Mouse (Mus musculus) yolk sac, embryonic 10.5 days (tissue): ENCODE measurements around the gene Kat2a.

Source experiments
- DNase-seq: peaks from one replicate; pipeline ENCODE4 v3.0.0-alpha.2; 2017; ENCODE audit warnings: low spot score

Kat2a gene

DNA sequence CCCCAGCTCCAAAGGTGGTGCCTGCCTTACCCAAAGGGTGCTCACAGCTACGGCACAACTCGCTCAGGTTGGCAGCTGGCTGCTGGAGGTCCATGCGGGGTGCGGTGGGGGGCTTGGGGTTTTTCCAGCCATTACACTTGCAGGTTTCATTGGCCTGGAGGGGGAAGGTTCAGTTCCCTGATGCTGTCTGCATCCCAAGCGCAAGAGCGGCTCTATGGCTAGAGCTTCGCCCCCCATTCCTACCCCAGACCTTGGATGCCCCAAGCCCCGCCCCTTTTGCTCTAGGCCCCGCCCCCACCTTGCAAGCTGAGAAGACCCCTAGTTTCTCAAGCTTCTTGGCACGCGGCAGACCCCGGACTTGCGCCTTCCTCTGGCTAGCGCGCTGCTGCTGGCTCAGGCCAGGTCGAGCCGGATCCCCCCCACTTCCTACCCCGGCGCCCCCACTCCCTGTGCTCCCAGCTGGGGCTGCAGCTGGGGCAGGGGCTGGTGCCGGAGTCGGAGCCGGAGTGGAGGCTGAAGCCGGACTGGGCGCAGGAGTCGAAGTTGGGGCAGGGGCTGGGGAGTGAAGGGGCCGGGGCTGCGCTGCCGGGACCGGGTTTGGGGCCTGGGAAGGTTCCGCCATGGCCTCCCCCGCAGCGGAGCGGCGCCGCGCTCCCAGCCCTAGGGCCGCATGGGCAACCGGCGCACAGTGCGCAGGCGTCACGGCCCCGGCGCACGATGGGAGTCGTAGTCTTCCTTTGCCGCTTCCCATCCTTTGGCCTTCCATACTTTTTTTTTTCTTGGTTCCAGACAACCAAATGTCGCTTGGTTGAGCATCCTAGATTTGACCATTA lies at the start of gene Kat2a:
Gene Kat2a (minus strand): TSS at position 683 of the 833 bp plus-strand sequence.
- peak; percentile 83 for DNase-seq

DNA sequence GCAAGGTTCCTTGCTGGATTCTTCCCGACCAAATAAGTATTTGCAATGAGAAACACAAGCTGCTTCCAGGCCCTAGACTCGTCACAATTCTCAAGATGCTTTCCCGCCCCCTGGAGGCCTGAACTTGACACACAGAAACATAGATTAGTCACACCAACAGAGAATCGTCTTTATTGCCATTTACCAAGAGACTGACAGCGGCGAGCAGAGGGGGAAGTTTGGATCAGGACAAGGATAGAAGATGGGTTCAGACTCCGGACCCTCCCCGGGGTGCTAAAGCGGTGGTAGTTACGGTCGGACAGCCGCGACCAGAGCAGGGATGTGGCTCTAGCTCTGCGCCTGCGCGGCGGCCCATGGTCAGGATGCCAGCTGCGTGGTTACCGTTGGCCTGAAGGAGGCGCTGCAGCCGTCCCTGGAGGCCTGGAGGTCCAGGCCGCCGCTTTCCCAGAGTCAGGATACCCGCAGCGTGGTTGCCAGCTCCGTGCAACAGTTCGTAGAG lies 49.3 kb upstream of the Kat2a start:
- peak; percentile 72 for DNase-seq

DNA sequence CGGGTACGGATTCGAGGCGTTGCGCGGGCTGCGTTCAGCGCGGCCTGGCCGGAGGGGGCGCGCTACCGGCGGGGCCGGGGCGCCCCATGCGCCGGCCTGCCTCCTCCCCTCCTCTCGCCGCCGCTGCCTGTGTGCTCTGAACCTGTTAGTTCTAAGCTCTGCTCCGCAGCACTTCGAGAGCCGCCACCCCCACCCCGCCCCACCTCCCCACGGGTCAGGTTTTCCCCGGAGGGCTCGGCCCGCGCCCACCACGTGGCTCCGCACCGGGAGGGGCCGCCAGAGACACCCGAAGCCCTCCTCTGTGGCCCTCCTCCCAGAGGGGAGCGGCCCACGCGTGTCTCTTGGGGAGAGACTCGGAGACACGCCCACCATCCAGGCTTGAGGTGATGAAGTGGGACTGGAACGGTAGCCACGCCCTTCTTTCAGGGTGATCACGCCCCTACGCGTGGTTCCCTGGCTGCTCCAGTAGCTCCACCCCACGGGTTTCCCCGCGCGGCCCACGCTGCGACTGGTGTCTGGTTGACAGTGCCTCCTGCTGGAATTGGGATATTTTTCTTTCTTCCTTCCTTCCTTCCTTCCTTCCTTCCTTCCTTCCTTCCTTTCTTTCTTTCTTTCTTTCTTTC lies 47.5 kb upstream of the Kat2a start, which contains the start of gene Kcnh4:
Gene Kcnh4 (minus strand): TSS at position 332 of the 623 bp plus-strand sequence.
- no peak for DNase-seq

DNA sequence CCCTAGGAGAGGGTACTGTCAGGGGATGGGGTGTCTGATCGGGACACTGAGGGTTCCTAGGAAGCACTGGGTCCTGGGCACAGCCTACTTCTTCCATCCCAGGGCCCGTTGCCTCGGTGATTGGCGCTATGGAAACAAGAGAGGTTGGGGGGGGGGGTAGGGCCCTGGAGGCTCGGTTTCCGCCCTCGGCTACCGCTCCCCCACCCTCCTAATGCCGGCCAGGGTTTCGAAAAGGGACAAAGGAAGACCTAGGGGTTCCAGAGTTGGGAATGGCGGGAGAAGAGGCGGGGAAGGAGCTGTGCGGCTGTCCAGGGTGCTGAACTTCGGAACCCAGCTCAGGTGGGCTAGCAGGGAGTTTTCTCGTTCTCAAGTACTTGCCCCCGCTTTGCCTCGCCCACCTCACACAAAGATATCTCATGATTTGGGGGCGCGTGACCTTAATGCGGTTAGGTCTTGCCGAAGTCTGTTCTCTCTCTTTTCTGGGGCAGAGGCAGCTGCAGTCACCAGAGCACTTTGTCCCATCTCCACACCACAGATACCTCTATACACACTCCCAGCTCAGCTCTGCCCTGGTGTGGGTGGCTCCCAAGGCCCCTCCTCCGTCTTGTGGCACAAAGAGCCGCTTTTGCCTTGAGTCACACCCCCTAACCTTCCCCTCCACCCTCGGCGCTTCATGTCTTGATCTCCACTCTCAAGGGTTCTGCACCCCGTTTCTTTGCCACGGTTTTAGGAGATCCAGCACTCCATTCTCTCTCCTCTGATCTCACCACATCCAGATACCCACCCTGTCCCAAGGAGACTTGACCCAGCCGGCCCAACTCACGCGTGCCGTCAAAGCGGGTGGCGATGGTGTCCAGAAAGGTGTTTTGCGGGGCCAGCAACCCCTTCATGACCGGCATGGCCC lies 46.7 kb upstream of the Kat2a start:
- peak; percentile 61 for DNase-seq

DNA sequence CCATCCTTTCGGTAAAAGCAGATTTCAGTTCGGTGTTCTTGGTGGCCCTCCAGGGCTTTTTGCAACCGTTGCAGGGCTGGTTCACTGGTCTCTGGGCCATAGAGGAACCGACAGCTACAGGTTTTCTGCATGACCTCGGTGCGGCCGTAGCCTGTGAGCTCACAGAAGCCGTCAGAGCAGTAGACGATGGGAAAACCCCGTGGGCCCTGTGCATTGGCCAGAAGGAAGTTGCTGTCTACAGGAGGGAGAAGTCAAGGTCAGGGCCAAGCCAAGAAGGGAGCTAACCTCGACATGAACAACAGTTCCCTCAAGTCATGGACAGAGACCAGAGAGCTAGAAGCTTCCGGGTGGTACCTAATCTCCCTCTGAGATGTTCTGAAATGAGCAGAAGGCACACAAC lies 45.3 kb upstream of the Kat2a start:
- no peak for DNase-seq

DNA sequence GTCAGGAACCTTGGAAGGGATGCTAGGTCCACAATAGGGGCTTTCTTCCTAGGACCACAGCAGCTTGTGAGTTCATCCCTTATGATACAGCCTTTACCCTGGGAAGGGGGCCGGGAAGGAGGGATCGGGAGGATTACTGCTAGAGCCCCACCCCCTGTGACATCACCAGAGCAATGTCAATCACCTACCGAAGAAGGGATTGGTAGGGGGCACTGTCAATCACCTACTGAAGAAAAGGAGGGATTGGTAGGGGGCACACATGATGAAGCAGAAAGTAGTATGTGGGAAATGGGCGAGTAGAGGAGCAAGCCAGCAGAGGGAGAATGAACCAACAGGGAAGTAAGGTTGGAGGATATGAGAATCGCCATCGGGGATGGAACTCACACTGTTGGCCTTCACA lies 44.2 kb upstream of the Kat2a start:
- DNase-seq: no peak

DNA sequence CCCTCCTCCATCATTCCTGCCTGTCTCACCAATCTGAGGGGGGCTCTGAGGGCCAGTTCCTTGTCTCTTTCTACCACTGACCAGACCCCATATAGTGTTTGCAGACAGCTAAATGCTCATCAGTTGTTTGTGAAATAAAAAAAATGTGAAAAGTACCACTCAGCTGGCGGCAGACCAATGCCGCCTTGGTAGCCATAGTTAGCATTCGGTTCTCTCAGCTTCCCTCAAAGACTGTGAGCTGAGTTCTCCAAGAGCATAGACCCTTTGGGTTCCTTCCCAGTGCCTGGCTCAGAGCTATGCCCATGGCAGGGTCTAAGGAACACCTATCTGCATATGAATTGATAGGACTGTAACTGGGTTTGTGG lies 42.4 kb upstream of the Kat2a start:
- no peak for DNase-seq

DNA sequence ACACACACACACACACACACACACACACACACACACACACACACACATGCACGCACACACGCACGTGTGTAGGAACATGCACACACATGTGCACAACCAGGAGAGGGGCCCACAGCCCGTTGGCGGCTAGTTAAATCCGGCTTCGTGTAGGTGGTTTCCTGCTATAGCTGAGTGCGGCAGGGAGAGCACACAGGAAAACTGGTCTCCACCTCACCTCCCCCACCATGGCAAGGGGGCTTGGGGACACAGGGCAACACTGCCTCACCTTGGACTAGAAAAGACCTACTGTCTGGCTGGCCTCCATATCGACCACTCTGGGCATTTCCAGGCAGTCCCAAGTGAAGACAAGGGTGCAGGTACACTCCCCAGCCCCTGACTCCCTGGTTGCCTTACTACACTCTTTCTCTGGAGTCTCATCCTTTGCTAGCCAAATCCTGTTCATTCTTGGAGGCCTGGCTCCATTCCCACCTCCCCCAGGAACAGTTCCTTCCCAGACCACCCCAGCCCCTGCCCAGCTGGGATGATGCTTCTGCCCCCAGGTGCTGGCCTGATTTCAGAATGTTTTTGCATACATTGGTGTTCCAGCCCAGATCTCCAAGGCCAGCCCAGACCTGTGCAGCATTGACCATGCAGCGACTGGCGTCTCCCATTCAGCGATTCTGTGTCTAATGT lies 41.9 kb upstream of the Kat2a start:
- DNase-seq: no peak

DNA sequence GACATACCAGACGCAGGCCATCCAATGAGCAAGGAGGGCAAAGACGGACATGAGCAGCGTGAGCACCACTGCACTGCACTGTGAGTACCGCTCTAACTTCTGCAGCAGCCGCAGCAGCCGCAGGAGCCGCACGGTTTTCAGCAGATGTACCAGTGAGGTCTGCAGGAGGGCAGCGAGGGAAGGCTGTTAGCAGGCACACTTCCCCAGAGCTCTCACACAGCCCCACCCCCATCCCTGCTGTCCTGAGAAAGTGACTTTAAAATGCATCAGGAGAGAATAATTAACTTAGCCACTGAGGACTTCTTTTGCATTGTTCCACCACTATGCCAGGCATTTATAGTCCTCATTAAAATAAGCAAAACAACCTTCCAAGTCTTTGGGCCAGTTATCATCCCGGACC lies 40.0 kb upstream of the Kat2a start:
- no peak for DNase-seq

DNA sequence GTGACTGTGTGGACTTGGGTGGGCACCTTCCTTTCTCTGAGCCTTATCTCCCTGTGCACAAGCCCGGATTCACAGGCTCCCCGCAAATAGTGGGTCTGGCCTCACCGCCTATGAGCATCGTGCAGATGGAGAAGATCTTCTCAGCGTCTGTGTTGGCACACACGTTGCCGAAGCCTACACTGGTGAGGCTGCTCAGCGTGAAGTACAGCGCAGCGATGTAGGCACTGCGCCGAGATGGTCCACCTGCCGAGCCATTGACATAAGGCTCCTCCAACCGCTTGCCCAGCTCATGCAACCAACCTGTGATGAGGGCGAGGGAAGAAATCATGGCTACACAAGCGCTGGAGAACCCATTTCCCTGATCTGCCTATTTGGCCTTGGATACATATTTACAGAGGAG lies 37.9 kb upstream of the Kat2a start:
- DNase-seq: no peak

DNA sequence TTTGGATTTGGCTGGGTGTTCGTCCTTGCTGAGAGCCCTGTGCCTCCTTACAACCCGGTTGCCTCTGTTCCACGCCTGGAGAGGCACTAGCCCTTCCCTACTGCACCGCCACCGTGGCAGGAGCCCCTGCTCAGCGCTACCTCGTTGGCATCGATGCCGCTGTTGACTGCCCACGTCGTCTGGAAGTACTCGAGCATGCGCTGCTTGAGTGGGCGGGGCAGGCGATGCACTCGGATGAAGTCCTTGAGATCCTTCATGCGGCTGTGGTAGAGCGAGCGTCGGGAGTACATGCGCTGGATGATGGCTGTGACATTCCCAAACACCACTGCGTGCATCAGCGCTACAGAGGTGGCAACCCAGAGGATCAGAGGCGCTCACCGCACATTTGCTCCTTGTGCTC lies 37.2 kb upstream of the Kat2a start:
- no peak for DNase-seq

DNA sequence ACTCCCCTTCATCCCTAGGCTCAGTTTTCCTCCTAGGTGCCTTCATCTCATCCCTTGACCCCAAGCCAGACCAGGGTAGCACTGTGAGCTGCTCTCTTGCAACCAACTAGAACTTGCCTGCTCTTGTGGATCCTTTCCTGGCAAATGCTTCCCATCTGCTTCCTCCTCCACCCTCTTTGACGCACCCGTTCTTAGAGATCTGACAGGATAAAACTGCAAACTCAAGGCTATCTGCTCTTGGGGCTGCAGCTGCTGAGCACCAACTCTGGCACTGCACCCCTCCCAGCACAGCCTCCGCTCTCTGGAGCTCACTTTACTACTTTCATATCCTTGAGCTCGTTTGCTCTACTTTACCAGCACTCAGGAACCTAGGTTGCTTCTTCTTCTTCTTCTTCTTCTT lies 36.4 kb upstream of the Kat2a start:
- DNase-seq: no peak

DNA sequence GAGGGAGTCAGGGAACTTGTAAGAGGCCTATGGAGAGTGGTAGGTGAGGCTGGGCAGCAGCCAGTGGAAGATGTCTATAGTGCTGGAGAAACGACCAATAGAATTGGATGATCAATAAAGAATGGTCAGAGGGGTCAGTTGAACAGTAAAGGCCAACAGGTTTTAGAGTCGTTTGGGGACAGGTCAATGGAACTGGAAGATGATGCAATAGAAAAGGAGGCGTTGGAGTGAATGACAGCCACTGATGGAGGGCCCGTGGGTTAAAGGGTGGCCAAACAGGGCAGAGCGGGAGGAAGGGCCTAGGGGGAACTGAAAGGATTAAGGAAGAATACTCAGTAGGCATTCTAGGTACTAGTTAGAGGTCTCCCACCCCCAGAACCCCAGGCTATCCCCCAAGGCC lies 34.8 kb upstream of the Kat2a start:
- no peak for DNase-seq

DNA sequence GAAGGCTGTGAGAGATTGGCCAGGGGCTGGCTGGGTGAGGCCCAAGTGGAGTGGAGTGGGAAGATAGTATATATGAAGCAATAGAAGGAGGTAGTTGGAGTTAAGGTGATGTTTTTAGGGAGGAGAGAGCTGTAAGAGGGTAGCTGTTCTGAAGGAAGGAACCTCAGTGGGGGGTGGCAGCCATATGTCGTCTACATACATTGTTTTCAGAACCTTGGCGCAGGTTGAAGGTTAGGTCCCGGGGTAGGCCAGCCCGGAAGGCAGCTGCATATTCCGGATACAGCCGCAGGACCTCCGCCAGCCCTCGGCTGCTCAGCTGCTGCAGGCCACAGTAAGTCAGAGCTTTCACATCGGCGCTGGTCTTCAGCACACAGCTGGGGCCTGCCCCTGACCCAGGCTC lies 34.3 kb upstream of the Kat2a start:
- no peak for DNase-seq

DNA sequence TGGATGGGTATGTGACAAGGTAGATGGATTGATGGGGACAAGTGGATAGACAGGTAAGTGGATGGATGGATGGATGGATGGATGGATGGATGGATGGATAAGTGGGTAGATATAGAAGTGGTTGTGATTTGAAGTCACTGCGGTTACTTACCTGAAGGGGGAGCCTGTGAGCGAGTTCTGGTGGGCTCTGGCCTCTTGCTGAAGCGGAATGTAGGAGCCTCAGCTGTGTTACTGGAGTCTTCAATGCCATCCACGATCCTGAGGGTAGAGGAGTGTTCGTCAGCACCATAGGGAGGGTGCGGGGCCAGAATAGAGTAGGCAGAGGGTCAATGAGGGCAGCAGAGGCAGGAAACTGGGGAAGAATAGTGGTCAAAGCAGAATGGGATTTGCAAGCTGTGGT lies 32.8 kb upstream of the Kat2a start:
- DNase-seq: no peak

DNA sequence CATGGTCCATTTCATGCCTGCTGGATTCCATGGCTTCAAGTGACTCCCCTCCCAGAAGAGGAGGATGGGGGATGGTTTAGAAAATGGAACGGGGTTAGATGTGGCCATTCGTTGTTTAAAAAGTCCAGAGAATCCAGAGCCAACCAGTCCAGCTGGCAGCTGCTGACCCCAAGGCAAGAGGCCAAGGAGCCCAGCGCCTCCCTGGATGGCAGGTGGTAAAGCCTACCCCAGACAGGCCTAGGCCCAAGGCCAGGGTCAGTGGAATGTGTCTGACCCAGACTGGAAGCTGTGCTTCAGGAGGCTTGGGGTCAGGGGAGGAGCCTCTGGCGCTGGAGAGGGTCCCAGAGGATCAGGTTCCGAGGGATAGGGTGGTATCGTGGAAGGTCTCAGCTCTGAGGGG lies 29.1 kb upstream of the Kat2a start:
- DNase-seq: no peak

DNA sequence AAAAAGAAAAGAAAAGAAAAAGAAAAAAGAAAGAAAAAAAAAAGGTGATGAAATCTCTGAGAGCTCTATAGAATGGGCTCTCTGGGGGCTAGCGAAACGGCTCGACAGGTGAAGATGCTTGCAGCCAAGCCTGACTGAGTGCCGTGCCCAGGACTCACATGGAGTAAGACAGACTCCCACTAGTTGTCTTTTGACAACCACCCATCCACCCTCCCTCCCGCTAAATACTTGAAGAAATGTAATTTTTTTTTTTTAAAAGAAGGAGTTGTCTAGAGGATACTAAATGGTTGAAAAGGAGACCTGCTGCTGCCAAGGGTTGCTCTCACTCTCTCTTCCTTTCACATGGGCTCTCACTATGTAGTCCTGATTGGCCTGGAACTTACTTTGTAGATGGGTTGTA lies 26.5 kb upstream of the Kat2a start:
- DNase-seq: no peak

DNA sequence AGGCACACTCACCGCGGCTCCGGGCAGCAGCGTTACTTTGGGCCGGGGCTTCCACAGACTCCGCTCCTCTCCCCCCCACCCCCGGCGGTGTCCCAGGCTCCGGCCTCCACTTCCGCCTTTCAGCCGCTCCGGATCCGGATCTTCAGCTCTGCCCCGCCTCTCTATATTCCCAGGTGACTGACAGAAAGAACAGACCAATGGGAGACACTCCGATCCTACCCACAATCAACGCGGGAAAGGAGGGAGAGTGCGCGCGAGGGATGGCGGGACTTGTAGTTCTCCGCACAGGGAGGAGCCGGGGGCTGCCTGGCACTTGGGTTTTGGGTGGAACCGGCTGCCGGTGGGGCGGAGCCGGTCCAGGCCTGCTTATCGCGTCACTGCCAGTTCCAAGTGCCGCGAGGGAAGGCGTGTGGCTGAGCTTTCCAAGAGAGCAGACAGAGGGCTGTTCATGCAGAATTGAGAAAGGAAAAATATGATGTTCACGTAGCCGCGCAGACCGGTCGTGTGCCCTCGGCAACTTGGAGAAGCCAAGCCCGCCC lies 25.9 kb upstream of the Kat2a start, which contains the start of gene Rab5c:
Gene Rab5c (minus strand): TSS at position 150 of the 539 bp plus-strand sequence.
- peak; percentile 100 for DNase-seq

DNA sequence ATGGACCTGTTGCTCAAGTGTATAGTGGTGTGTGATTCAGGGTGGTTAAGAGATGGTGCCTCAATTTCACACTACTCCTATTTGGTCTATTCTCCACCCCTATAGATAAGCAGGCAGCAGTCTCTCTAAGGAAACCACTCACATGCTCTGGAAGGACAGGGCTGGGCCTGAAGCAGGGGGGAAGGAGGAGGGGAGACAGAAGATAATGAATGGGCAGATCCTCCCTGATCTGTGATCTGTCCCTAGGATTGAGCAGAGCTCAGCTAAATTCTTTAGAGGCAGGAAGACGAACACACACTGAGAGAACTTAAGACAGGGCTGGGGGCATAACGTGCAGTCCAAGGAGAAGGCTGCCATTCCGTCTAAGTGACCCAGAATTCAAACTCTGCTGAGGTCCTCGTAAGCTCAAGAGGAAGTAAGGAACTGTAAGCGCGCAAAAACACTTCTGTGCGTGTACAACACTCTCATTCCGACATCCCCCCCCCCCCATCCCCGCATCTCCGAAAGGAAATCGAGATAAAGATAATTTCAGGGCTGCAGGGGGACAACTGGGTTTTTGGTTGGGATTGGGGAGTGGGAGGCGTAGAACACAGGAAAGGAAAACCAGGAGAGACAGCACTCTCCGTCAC lies 25.0 kb upstream of the Kat2a start:
- DNase-seq: peak; percentile 83

DNA sequence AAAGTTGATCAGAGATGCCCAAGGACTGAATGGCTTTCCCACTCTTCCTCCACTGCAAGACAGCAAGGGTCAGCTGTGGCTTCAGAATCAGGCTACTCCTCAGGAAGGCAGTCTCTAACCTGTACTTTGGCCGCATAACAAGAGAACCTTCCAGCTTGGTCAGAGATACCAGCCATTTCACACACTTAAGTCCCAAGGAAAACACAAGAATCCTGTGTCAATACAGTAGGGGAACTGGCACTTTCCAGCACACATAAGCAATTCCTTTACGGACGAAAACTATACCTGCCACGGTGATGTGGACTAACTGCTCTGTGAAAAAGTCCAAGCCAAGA lies 24.4 kb upstream of the Kat2a start:
- peak; percentile 57 for DNase-seq
